Mouse (Mus musculus): Measurements from ENCODE around the gene Ace. TPM values are rescaled to one million over a fixed set of nuclear protein-coding genes. Genes with fewer than 3 reads are reported as not detected.

Ace gene
- polyA plus RNA-seq, 1 experiment from 2014 or later, result 0.65 TPM

DNA sequence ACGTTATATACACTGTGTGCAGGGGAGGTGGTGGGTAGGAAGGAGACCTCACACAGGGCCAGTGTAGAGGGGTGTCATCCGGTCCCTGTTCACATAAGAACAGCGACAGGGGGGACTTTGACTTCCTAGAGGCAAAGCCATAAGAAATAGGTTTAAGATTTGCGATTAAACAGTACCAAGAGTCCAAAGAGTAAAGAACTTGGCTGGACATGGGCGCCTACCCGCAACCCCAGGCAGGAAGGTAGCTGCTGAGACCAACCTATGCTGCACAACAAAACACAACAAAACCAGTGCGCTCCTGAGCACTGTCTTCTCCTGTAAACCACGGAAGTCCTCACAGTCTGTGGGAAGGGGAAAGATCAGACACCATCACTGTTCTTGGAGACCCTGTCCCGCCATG, 15.6 kb upstream of the Ace start:
- Histone ChIP-seq H3K36me3 (no peaks in the 10 kb centered on the region), H3K4me1 (0 out of 2 replicates have a peak, but pooled peaks cover 11% of the 10 kb centered on the region), H3K27ac (no peak overlapping the region), H3K27me3 (ENCODE audit: insufficient read depth, poor library complexity, severe bottlenecking) (peaks cover 42% of the 10 kb centered on the region; the same call in 1 of the 2 replicates), H3K4me3 (no peak overlapping the region), H3K9me3 (no peaks in the 10 kb centered on the region)
- WGBS, result 81% methylated on average over 9 of the region's 9 CpGs
- no peak for DNase-seq (ENCODE audit: low spot score)

DNA sequence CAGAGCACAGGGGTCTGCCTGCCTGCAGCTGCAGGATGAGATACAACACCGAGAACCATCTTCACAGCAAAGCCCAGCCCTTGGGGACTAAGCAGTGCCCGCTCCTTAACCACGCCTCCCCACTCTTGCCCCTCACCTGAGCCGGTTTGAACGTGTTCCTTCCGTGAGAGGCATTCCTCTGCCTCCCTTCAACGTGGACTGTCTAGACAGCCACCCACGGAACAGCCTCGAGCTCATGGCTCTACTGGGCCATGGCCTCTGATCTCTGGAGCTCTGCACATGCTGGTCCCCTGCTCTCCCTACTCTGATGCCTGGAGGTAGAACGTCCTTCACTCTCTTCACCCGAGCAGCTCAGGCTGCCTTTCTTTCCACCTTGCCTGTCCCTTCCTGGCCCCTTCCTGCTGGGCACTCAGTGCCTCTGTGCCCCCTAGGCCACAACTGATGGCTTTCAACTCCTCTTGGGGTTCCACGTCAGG, 14.8 kb upstream of the Ace start, which contains the start of gene Cyb561:
Cyb561 (minus strand) TSS at position 426 of the 476 bp plus-strand sequence.
- no peaks in the 10 kb centered on the region for H3K9me3 ChIP-seq
- H3K4me1 ChIP-seq, result 0 out of 2 replicates have a peak, but pooled peaks cover 10% of the 10 kb centered on the region
- WGBS, result 75% methylated on average over 12 of the region's 12 CpGs
- no peak for DNase-seq (ENCODE audit: low spot score)
- no peak within 1 kb of the TSS for H3K27ac ChIP-seq
- H3K27me3 ChIP-seq (ENCODE audit: insufficient read depth, poor library complexity, severe bottlenecking), result peaks cover 36% of the 10 kb centered on the region; the same call in 1 of the 2 replicates
- no peaks in the 10 kb centered on the region for H3K36me3 ChIP-seq
- H3K4me3 ChIP-seq, result no peak within 1 kb of the TSS

DNA sequence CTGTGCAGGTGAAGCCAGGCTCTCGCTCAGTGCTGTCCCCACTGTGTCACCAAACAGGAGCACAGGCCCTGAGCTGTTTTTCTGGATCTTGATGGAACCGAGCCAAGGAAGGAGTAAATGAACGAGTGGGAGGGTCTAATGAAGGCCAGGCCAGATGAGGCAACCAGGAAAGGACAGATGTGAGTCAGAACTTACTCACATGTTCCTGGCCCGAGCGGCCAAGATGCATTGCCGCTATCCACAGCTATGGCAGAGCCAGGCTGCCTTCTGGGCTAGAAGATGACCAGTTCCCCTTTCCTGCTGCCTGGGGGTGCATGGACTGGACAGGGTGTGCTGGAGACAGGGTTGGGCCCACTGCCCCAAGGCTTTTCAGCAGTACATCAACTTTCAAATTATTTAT, 14.3 kb upstream of the Ace start:
- Histone ChIP-seq H3K4me3 (no peak overlapping the region), H3K4me1 (0 out of 2 replicates have a peak, but pooled peaks cover 8% of the 10 kb centered on the region), H3K27ac (no peak overlapping the region), H3K9me3 (no peaks in the 10 kb centered on the region), H3K27me3 (ENCODE audit: insufficient read depth, poor library complexity, severe bottlenecking) (peaks cover 32% of the 10 kb centered on the region; the same call in 1 of the 2 replicates), H3K36me3 (no peaks in the 10 kb centered on the region)
- WGBS, result 66% methylated on average over 6 of the region's 6 CpGs
- no peak for DNase-seq (ENCODE audit: low spot score)

DNA sequence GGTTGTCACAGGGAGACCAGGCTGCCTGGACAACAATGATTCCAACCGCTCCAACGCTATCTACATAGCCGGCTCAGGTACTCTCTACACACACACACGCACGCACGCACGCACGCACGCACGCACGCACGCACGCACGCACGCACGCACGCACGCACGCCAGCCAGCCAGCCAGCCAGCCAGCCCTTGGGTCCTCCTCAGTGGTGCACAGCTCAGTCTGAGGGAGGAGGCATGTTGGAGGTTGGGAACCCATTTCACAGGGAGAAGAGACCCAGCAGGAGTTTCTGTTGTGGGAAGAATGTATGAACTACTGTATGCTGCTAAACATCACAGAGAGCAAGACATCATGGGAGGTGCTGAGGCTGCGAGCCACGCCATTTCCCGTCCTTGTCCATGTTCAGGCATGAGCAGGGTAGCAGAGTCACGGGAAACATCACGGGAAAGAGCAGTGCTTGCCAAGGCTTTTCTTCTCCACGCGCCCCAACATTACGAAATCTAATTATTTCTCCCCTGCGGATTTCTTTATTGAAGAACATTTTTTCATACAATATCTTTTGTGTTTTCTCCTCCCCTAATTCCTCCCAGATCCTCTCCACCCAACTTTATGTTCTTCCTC, 11.8 kb upstream of the Ace start:
- Histone ChIP-seq H3K4me1 (peaks cover 14% of the 10 kb centered on the region), H3K4me3 (no peak overlapping the region), H3K27me3 (ENCODE audit: insufficient read depth, poor library complexity, severe bottlenecking) (peaks cover 20% of the 10 kb centered on the region; the same call in 1 of the 2 replicates), H3K9me3 (no peaks in the 10 kb centered on the region), H3K36me3 (no peaks in the 10 kb centered on the region), H3K27ac (no peak overlapping the region)
- no peak for DNase-seq (ENCODE audit: low spot score)
- 87% methylated on average over 28 of the region's 28 CpGs for WGBS

DNA sequence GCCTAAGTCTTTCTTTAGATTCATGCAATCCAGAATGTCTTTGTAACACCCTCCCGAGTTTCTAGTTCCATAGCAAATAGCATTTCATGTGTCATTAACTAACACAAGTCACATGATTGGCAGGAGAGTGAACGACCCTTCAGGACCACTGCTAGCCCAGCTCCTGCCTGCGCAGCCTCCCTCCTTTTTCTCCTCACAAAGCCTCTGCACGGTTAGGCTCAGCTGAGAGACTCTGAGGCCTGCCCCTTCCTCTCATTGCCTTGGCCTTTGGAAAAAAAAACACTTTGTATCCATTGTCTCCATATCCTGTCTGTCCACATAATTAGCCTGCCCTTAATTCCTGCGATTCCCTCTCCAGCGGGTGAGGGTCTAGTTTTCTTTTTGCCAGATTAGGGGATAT, 10.2 kb upstream of the Ace start:
- H3K9me3 ChIP-seq, result no peaks in the 10 kb centered on the region
- no peak overlapping the region for H3K4me3 ChIP-seq
- no peaks in the 10 kb centered on the region for H3K36me3 ChIP-seq
- WGBS, result 58% methylated on average over 6 of the region's 6 CpGs
- peaks cover 14% of the 10 kb centered on the region for H3K4me1 ChIP-seq
- peaks cover 8% of the 10 kb centered on the region; the same call in 1 of the 2 replicates for H3K27me3 ChIP-seq (ENCODE audit: insufficient read depth, poor library complexity, severe bottlenecking)
- H3K27ac ChIP-seq, result no peak overlapping the region
- no peak for DNase-seq (ENCODE audit: low spot score)

DNA sequence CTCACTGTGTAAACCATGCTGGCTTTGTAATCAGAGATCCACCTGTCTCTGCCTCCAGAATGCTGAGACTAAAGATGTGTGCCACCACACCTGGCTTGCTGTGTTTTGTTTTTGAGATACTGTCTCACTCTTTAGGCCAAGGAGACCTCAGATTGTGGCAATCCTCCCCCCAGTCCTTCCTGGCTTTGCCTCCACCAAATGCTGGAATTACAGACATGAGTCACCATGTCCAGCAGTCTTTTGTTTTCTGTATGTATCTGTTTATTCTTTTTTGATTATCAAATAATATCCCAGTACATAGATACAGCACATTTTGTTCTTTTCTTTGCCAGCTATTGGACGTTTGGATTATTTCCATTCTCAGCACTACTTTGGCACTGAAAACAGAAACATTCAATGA, 9.2 kb upstream of the Ace start:
- no peak overlapping the region for H3K27ac ChIP-seq
- H3K36me3 ChIP-seq, result no peaks in the 10 kb centered on the region
- H3K9me3 ChIP-seq, result no peaks in the 10 kb centered on the region
- H3K4me3 ChIP-seq, result no peak overlapping the region
- H3K4me1 ChIP-seq, result peaks cover 14% of the 10 kb centered on the region
- H3K27me3 ChIP-seq (ENCODE audit: insufficient read depth, poor library complexity, severe bottlenecking), result no peaks in the 10 kb centered on the region; the same call in 1 of the 2 replicates
- 42% methylated on average over 1 of the region's 1 CpGs for WGBS
- no peak for DNase-seq (ENCODE audit: low spot score)

DNA sequence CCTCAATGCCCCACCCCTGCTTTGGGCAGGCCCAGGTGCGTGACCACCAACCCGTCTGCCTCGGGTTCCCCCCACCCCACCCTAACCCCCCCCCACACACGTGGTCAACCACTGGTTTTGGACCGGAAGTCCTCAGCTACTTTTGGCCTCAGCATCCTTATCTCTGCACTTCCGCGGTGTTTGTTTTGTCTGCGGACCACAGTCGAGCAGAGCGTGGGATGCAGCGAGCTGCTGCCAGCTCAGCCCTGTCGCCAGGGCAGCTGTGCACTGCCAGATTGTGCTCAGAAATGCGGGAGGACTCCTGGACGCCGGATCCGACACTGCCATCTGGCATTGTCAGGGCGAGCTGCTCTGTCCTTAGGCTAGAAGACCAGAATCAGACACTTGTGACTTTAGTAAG, 8.4 kb upstream of the Ace start:
- H3K4me3 ChIP-seq, result peak overlapping the region; percentile 34; the same call in 1 of the 2 replicates

DNA sequence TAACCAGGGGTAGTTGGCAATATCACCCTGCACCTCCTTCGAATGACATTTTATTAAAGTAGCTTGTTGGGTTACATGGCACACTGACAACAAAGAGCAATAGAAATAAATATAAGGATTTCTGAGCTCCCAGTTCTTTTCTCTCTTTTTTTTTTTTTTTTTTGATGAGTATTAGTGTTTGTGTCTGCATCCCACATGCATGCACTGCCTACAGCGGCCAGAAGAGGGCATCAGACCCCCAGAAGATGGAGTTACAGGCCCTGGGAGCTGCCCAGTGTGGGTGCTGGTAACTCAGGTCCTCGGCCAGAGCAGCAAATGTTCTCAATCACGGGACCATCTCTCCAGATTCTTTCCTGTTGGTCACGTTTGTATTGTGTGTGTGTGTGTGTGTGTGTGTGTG, 3.1 kb upstream of the Ace start:
- Histone ChIP-seq H3K27ac (no peak overlapping the region), H3K4me1 (peaks cover 25% of the 10 kb centered on the region), H3K27me3 (ENCODE audit: insufficient read depth, poor library complexity, severe bottlenecking) (peaks cover 43% of the 10 kb centered on the region), H3K4me3 (no peak overlapping the region), H3K36me3 (no peaks in the 10 kb centered on the region), H3K9me3 (no peaks in the 10 kb centered on the region)
- DNase-seq (ENCODE audit: low spot score), result no peak
- 64% methylated on average over 5 of the region's 5 CpGs for WGBS

More for the DNA sequence above, 8.4 kb upstream of the Ace start:
- H3K27me3 ChIP-seq (ENCODE audit: insufficient read depth, poor library complexity, severe bottlenecking), result no peaks in the 10 kb centered on the region; the same call in 1 of the 2 replicates
- H3K4me1 ChIP-seq, result peaks cover 14% of the 10 kb centered on the region
- no peaks in the 10 kb centered on the region for H3K9me3 ChIP-seq
- WGBS, result 15% methylated on average over 17 of the region's 17 CpGs
- H3K27ac ChIP-seq, result no peak overlapping the region
- H3K36me3 ChIP-seq, result no peaks in the 10 kb centered on the region
- no peak for DNase-seq (ENCODE audit: low spot score)

DNA sequence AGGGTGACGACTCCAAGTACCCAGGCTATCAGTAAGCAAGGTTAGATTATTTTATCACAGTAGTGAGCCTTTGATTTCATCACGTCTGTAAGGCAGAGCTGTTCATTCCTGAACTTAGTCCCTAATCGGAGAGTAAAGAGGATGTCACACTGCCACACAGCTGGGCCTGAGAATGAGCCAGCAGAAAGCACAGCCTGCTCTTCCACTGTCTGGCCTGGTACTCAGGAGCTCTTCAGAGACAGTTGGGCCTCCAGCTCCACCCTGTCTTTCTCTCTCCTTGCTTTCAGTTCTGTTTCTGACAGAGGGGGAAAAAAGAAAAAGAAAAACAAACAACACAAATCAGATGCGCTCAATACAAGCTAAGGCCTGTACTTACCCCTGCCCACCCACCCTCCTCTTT, 1.5 kb upstream of the Ace start:
- DNase-seq (ENCODE audit: low spot score), result no peak
- WGBS, result 53% methylated on average over 4 of the region's 4 CpGs
- Histone ChIP-seq H3K27me3 (ENCODE audit: insufficient read depth, poor library complexity, severe bottlenecking) (peaks cover 59% of the 10 kb centered on the region), H3K4me3 (no peak overlapping the region), H3K36me3 (no peaks in the 10 kb centered on the region), H3K27ac (no peak overlapping the region), H3K4me1 (peaks cover 21% of the 10 kb centered on the region), H3K9me3 (no peaks in the 10 kb centered on the region)

DNA sequence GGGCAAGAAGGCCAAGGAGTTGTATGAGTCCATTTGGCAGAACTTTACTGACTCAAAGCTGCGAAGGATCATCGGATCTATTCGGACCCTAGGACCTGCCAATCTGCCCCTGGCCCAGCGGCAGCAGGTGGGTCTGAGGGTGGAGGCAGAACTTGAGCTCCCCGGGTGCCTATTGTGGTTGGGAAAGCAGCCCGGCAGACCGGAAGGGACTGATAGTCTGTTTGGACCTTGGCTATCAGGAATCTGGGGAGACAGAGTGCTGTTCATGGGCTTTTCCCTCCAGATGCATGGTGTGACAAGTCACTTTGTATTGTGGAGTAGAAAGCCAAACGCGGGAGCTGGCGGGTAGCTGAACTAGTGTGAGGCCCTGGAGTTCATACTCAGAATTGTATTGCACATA, 1.2 kb downstream of the Ace start:
- H3K4me1 ChIP-seq, result peaks cover 21% of the 10 kb centered on the region
- no peak for DNase-seq (ENCODE audit: low spot score)
- peaks cover 85% of the 10 kb centered on the region for H3K27me3 ChIP-seq (ENCODE audit: insufficient read depth, poor library complexity, severe bottlenecking)
- no peaks in the 10 kb centered on the region for H3K36me3 ChIP-seq
- no peak overlapping the region for H3K4me3 ChIP-seq
- H3K27ac ChIP-seq, result no peak overlapping the region
- 39% methylated on average over 10 of the region's 10 CpGs for WGBS
- no peaks in the 10 kb centered on the region for H3K9me3 ChIP-seq

DNA sequence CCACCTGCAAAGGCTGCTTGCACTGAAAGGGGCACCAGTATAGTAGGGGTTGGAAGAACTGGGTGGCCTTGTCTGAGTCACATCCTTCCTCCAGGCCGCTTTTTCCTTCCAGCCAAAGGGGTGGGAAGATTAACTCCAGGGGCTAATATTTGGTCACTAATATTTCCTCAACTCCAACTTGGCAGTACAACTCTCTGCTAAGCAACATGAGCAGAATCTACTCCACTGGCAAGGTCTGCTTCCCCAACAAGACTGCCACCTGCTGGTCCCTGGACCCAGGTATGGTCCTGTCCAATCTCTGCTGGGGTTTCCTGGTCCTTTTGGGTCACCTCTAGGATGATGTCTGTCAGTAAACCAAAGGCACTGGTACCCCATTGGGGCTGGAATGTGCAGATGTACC, 1.8 kb downstream of the Ace start:
- no peak overlapping the region for H3K4me3 ChIP-seq
- no peak for DNase-seq (ENCODE audit: low spot score)
- H3K36me3 ChIP-seq, result no peaks in the 10 kb centered on the region
- H3K27me3 ChIP-seq (ENCODE audit: insufficient read depth, poor library complexity, severe bottlenecking), result peaks cover 91% of the 10 kb centered on the region
- H3K27ac ChIP-seq, result no peak overlapping the region
- H3K9me3 ChIP-seq, result no peaks in the 10 kb centered on the region
- peaks cover 21% of the 10 kb centered on the region for H3K4me1 ChIP-seq
- 48% methylated on average over 1 of the region's 1 CpGs for WGBS

DNA sequence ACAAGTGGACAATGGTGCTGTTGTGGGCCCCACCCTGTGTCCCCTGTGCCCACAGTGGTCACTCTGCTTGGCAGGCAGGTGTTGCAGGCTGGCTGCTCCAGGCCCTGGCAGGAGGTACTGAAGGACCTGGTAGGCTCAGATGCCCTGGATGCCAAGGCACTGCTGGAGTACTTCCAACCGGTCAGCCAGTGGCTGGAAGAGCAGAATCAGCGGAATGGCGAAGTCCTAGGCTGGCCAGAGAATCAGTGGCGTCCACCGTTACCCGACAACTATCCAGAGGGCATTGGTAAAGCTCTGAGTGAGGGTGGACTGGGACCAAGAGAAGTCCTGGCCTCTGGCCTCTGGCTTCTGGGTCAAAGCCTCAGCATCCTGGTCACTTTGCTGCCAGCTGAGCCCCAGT, 6.8 kb downstream of the Ace start:
- Histone ChIP-seq H3K4me1 (no peaks in the 10 kb centered on the region), H3K27ac (no peak overlapping the region), H3K4me3 (no peak overlapping the region), H3K27me3 (ENCODE audit: insufficient read depth, poor library complexity, severe bottlenecking) (peaks cover 57% of the 10 kb centered on the region), H3K36me3 (no peaks in the 10 kb centered on the region), H3K9me3 (no peaks in the 10 kb centered on the region)
- 88% methylated on average over 6 of the region's 6 CpGs for WGBS
- no peak for DNase-seq (ENCODE audit: low spot score)

DNA sequence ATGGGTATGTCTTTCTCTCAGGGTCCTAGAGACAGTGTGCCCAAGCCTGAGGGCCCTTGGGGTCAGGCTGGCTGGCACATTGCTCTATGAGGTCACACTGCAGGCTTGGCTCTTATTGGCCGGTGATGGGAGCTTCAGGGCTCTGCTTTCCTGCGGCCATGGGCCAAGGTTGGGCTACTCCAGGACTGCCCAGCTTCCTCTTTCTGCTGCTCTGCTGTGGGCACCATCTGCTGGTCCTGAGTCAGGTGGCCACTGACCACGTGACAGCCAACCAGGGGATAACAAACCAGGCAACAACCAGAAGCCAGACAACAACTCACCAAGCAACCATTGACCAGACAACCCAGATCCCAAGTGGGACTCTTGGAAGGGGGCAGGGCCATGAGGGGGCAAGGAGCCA, 7.3 kb downstream of the Ace start:
- DNase-seq (ENCODE audit: low spot score), result no peak
- whole genome bisulfite sequencing, result 69% methylated on average over 3 of the region's 3 CpGs
- peaks cover 53% of the 10 kb centered on the region for H3K27me3 ChIP-seq (ENCODE audit: insufficient read depth, poor library complexity, severe bottlenecking)

DNA sequence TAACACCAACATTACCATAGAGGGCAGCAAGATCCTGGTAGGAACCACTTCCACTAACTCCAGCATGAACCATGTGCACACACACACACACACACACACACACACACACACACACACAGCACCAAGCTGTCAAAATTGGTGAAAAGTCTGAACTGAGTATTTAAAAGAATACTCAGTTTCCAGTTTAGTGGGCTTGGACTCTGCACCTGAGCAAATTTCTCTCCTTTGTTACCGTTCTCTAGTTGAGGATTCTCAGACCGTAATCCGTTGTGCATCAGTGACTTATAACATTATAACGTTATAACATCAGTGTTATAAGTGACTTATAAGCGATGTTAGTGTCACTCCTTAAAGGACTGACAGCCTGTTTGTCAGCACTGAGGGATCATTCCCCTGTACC, 7.9 kb downstream of the Ace start:
- 84% methylated on average over 5 of the region's 5 CpGs for WGBS
- Histone ChIP-seq H3K36me3 (no peaks in the 10 kb centered on the region), H3K4me3 (no peak overlapping the region), H3K4me1 (no peaks in the 10 kb centered on the region), H3K27ac (no peak overlapping the region), H3K27me3 (ENCODE audit: insufficient read depth, poor library complexity, severe bottlenecking) (peaks cover 48% of the 10 kb centered on the region), H3K9me3 (no peaks in the 10 kb centered on the region)
- no peak for DNase-seq (ENCODE audit: low spot score)

More for the DNA sequence above, 7.3 kb downstream of the Ace start:
- Histone ChIP-seq H3K4me1 (no peaks in the 10 kb centered on the region), H3K27ac (no peak overlapping the region), H3K36me3 (no peaks in the 10 kb centered on the region), H3K4me3 (no peak overlapping the region), H3K9me3 (no peaks in the 10 kb centered on the region)
